Mouse (Mus musculus): ENCODE measurements around the gene BC034090. TPM values are rescaled to one million over a fixed set of nuclear protein-coding genes. Genes with fewer than 3 reads are reported as not detected.

BC034090 gene
- polyA plus RNA-seq, 2 experiments, result 5.6 to 28.0 TPM

DNA sequence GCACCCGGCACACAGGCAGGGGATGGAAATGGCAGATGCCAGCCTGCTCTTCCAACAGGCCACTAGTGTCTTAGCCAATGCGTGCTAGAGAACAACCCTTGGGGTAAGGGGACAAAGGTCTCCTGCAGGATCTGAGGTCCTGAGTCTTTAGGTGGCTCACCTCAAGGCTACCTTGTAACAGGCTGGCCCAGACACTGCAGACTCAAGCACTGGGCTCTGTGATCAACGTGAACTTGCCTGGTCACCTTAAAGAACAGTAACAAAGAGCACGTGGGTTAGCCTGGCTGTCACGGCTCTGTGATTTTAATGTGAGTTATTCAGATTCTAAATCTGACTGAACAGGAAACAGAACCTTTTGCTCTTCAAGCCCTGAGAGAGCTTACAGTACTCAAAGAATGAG is 6.1 kb downstream of the BC034090 start:
- H3K27ac ChIP-seq (replicated peaks; ENCODE audit: low read depth, low read length), result no peak overlapping the region
- H3K9ac ChIP-seq (ENCODE audit: low read depth, low read length, severe bottlenecking), result no peak overlapping the region
- H3K9me3 ChIP-seq (ENCODE audit: control insufficient read depth, low read length), result no peaks in the 10 kb centered on the region
- no peaks in the 10 kb centered on the region for H3K27me3 ChIP-seq (ENCODE audit: control insufficient read depth, insufficient read depth, low read length)
- H3K4me1 ChIP-seq (ENCODE audit: control insufficient read depth, insufficient read depth, low read length), result peaks cover 46% of the 10 kb centered on the region
- peaks cover 49% of the 10 kb centered on the region for H3K36me3 ChIP-seq (ENCODE audit: control insufficient read depth, insufficient read depth, low read length)
- H3K4me2 ChIP-seq (replicated peaks; ENCODE audit: low read depth, low read length, severe bottlenecking), result no peak overlapping the region
- WGBS, result 89% methylated on average over 5 of the region's 5 CpGs
- DNase-seq (ENCODE audit: low spot score) (no peak), ATAC-seq (ENCODE audit: low FRiP score, low read depth) (no peak)
- no peak overlapping the region for H3K4me3 ChIP-seq (replicated peaks; ENCODE audit: low read length)
- TF ChIP-seq POLR2A (IDR thresholded peaks at IDR 0.05; ENCODE audit: borderline replicate concordance, extremely low read depth, insufficient read depth, insufficient read length), result no peak

GRCm38 (mm10) chr1:155237390-155237789 is 6.9 kb downstream of the BC034090 start:
- Histone ChIP-seq H3K36me3 (ENCODE audit: control insufficient read depth, insufficient read depth, low read length) (peaks cover 49% of the 10 kb centered on the region), H3K4me1 (ENCODE audit: control insufficient read depth, insufficient read depth, low read length) (peaks cover 51% of the 10 kb centered on the region), H3K9me3 (ENCODE audit: control insufficient read depth, low read length) (no peaks in the 10 kb centered on the region), H3K4me2 (replicated peaks; ENCODE audit: low read depth, low read length, severe bottlenecking) (no peak overlapping the region), H3K27ac (replicated peaks; ENCODE audit: low read depth, low read length) (no peak overlapping the region), H3K4me3 (replicated peaks; ENCODE audit: low read length) (no peak overlapping the region), H3K27me3 (ENCODE audit: control insufficient read depth, insufficient read depth, low read length) (no peaks in the 10 kb centered on the region), H3K9ac (ENCODE audit: low read depth, low read length, severe bottlenecking) (no peak overlapping the region)
- WGBS, result 73% methylated on average over 11 of the region's 11 CpGs
- DNase-seq (ENCODE audit: low spot score), result no peak
- no peak for TF ChIP-seq POLR2A (IDR thresholded peaks at IDR 0.05; ENCODE audit: borderline replicate concordance, extremely low read depth, insufficient read depth, insufficient read length)
- no peak for ATAC-seq (ENCODE audit: low FRiP score, low read depth)

DNA sequence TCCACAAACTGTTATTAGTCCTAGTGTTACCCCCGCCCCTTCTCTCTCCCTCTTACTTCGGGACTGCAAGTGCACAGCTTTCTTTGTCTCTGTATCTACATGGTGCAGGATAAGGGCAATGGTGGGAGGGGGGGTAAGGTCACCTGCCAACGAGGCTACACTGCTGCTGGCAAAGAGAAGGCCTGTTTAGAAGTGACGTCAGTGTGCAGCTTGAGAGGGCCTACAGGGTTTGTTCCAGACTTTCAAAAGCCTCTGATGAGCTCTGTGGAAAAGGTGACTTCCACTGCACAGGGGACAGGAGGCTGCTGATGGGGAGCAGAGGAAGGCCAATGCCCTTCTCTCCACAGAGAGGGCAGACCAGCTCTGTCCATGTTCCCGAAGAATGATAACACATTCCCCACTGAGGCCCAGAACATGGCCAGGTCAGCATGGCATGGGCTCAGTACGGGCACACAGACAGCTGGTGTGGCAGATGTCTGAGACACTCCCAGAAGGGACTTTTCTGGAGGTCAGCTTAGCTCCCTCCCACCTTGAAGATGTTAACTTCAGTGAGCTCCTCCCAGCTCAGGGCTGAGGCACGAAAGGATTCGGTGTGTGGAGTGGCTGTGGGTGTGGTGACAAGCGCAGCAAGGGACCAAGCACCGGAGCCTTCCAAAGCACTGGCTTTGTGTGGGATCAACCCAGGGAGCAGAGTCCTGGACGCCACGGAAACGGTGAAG is 7.8 kb downstream of the BC034090 start:
- ATAC-seq (ENCODE audit: low FRiP score, low read depth) (no peak), DNase-seq (ENCODE audit: low spot score) (no peak)
- peaks cover 57% of the 10 kb centered on the region for H3K4me1 ChIP-seq (ENCODE audit: control insufficient read depth, insufficient read depth, low read length)
- H3K9me3 ChIP-seq (ENCODE audit: control insufficient read depth, low read length), result no peaks in the 10 kb centered on the region
- no peaks in the 10 kb centered on the region for H3K27me3 ChIP-seq (ENCODE audit: control insufficient read depth, insufficient read depth, low read length)
- no peak overlapping the region for H3K27ac ChIP-seq (replicated peaks; ENCODE audit: low read depth, low read length)
- H3K9ac ChIP-seq (ENCODE audit: low read depth, low read length, severe bottlenecking), result no peak overlapping the region
- peaks cover 42% of the 10 kb centered on the region for H3K36me3 ChIP-seq (ENCODE audit: control insufficient read depth, insufficient read depth, low read length)
- 64% methylated on average over 13 of the region's 13 CpGs for WGBS
- H3K4me2 ChIP-seq (replicated peaks; ENCODE audit: low read depth, low read length, severe bottlenecking), result no peak overlapping the region
- TF ChIP-seq POLR2A (IDR thresholded peaks at IDR 0.05; ENCODE audit: borderline replicate concordance, extremely low read depth, insufficient read depth, insufficient read length), result no peak
- no peak overlapping the region for H3K4me3 ChIP-seq (replicated peaks; ENCODE audit: low read length)

- Histone ChIP-seq H3K4me1 (ENCODE audit: control insufficient read depth, insufficient read depth, low read length) (peaks cover 61% of the 10 kb centered on the region), H3K4me2 (replicated peaks; ENCODE audit: low read depth, low read length, severe bottlenecking) (no peak overlapping the region), H3K4me3 (replicated peaks; ENCODE audit: low read length) (no peak overlapping the region), H3K36me3 (ENCODE audit: control insufficient read depth, insufficient read depth, low read length) (peaks cover 34% of the 10 kb centered on the region), H3K27me3 (ENCODE audit: control insufficient read depth, insufficient read depth, low read length) (no peaks in the 10 kb centered on the region), H3K9me3 (ENCODE audit: control insufficient read depth, low read length) (no peaks in the 10 kb centered on the region), H3K27ac (replicated peaks; ENCODE audit: low read depth, low read length) (no peak overlapping the region), H3K9ac (ENCODE audit: low read depth, low read length, severe bottlenecking) (no peak overlapping the region)
- no peak for ATAC-seq (ENCODE audit: low FRiP score, low read depth)
- no peak for DNase-seq (ENCODE audit: low spot score)
- 46% methylated on average over 2 of the region's 2 CpGs for WGBS
- no peak for TF ChIP-seq POLR2A (IDR thresholded peaks at IDR 0.05; ENCODE audit: borderline replicate concordance, extremely low read depth, insufficient read depth, insufficient read length)
Measured at GRCm38 (mm10) chr1:155235641-155236040, 8.6 kb downstream of the BC034090 start.

DNA sequence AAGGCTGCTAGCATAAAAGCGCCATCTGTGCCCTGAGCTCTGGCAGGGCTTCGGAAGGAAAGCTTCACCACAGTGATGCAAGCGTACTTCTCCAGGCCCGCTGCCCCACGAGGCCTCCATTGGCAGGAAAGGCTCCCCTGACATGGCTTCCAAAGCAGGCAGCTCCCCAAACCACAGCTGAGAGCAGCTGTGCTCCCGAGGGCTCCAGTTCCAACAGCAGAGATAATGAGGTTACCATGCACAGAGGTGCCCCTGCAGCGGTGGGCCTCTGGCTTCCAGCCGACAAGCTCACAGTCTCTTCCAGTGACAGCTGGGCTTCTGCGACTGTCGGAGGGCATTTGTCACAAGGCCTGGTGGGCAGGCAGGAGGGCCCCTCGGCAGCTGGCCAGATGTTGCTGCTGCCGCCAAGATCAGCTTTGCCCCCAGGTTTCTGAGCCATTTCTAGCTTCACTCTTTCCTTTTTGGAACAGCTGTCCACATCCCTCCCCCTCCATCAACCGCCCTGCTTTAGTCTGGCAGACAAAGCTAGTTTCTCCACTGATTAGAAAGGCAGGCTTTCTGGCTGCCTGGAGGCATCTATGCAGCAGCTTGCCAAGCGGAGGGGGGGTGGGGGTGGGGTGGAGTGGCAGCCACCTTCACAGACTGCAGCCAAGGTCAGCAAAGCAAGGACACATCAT is 10.2 kb downstream of the BC034090 start:
- no peak for TF ChIP-seq POLR2A (IDR thresholded peaks at IDR 0.05; ENCODE audit: borderline replicate concordance, extremely low read depth, insufficient read depth, insufficient read length)
- ATAC-seq (ENCODE audit: low FRiP score, low read depth), result peak; percentile 75

More for the DNA sequence above, 10.2 kb downstream of the BC034090 start:
- no peak overlapping the region for H3K4me3 ChIP-seq (replicated peaks; ENCODE audit: low read length)
- H3K27ac ChIP-seq (replicated peaks; ENCODE audit: low read depth, low read length), result peak overlapping the region; percentile 76
- no peaks in the 10 kb centered on the region for H3K27me3 ChIP-seq (ENCODE audit: control insufficient read depth, insufficient read depth, low read length)
- no peaks in the 10 kb centered on the region for H3K9me3 ChIP-seq (ENCODE audit: control insufficient read depth, low read length)
- H3K4me1 ChIP-seq (ENCODE audit: control insufficient read depth, insufficient read depth, low read length), result peaks cover 77% of the 10 kb centered on the region
- DNase-seq (ENCODE audit: low spot score), result peak; percentile 82
- peak overlapping the region; percentile 20; the same call in 1 of the 2 replicates for H3K4me2 ChIP-seq (replicated peaks; ENCODE audit: low read depth, low read length, severe bottlenecking)
- 14% methylated on average over 14 of the region's 14 CpGs for WGBS
- H3K9ac ChIP-seq (ENCODE audit: low read depth, low read length, severe bottlenecking), result no peak overlapping the region
- peaks cover 25% of the 10 kb centered on the region; the same call in 1 of the 2 replicates for H3K36me3 ChIP-seq (ENCODE audit: control insufficient read depth, insufficient read depth, low read length)

Data from limb, embryonic 14.5 days (tissue).